Mouse (Mus musculus): ENCODE measurements at regions not wholly inside any gene's neighbourhood (a gene's known extent, or its start where the extent isn't known, plus 50 kb on each side); places are given as distances from the start of the nearest gene placed in this dataset.

- no peak for TF ChIP-seq POLR2A (IDR thresholded peaks at IDR 0.05; ENCODE audit: low read depth, low read length)
- no peak for TF ChIP-seq CTCF (conservative IDR thresholded peaks at IDR 0.05; ENCODE audit: insufficient read depth, insufficient read length, low read depth, low read length)
These were observed 85.2 kb upstream of the Got2 start for GRCm38 (mm10) chr8:95973571-95973970.
